Mouse (Mus musculus): ENCODE results near the gene Runx1.

DNA sequence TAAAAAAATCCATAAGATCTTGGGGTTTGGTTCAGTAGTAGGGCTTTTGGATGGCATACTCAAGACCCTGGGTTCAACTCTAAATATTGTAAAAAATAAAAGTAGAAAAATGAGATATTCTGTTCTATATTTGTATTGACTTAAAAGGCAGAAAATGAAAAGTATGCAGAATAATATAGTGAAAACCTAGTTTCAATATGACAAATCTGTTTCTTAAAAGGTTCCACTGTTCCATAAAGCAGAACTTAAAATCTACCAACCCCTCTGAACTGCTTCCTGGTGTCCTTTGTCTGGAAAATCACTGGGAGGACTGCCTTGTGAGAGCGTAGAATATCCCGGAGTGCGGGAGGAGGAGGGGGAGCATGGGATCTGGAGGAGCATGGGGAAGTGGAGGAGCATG, 39.4 kb upstream of the Runx1 start:
- TF ChIP-seq CTCF (IDR thresholded peaks at IDR 0.05; ENCODE audit: extremely low read depth, insufficient read depth, low read length) (no peak), POLR2A (IDR thresholded peaks at IDR 0.05; ENCODE audit: extremely low read depth, insufficient read depth, low read length) (no peak)

Data from cortical plate, adult 2 months (tissue).